ENCODE assay signal across 23 mouse cellular contexts in the genomic region with DNA sequence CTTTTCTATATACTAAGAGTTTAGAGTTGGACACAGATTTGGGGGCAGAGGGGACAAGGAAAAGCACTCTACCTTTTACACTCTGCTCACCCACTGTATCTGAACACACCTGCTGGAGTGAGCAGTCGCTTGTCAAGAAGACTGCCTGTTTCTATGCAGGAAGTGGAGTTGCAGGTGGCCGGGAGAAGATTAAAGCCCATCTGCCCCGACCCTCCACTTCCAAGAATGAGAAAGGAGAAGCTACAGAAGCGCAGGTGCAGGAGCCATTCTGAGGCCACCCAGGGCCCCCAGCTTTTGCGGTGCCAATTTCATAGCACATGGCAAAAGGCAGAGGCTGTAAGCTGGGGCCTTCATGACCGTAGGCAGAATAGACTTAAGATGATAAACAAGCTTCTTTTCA.
DNase-seq lines count a peak whose midpoint lies in the region; ATAC-seq and TF ChIP-seq lines count a peak whose summit lies in the region.
"Had no signal": no experiment of that assay in that cellular context is flagged by ENCODE, and none has a peak within 500 bp of the region (broad histone marks: within the 10 kb centered on the region; RNA-seq: fewer than 3 reads in every experiment).

No protein-coding gene starts in this region.

- H3K9me3 ChIP-seq in MEL (replicated peaks; ENCODE audit: insufficient read depth, low read length): no peaks in the 10 kb centered on the region
- H3K9me3 ChIP-seq in midbrain, embryonic 16.5 days (replicated peaks; ENCODE audit: control insufficient read depth, low read length, poor library complexity, severe bottlenecking): no peaks in the 10 kb centered on the region
- H3K9me3 ChIP-seq: embryonic facial prominence, embryonic 12.5 days; embryonic facial prominence, embryonic 15.5 days; heart, embryonic 13.5 days; hindbrain, embryonic 13.5 days had no signal

- no peak for TF ChIP-seq RAD21 in MEL (IDR thresholded peaks at IDR 0.05; ENCODE audit: low read depth, low read length)

- no peak for TF ChIP-seq POLR2A in MEL (IDR thresholded peaks at IDR 0.05; ENCODE audit: control insufficient read depth in 1 of 2, insufficient read depth in 1 of 2, low read depth in 1 of 2, low read length in 2 of 2, poor library complexity in 1 of 2)
- TF ChIP-seq POLR2A in thymus, adult 2 months (IDR thresholded peaks at IDR 0.05; ENCODE audit: control insufficient read depth, extremely low read depth, insufficient read depth, low read length, poor library complexity): no peak

- H3K9ac ChIP-seq in MEL (ENCODE audit: control insufficient read depth, low read depth, low read length, poor library complexity, severe bottlenecking): no peak overlapping the region
- H3K9ac ChIP-seq in midbrain, embryonic 16.5 days (ENCODE audit: low read depth, low read length): no peak overlapping the region
- H3K9ac ChIP-seq: embryonic facial prominence, embryonic 12.5 days; embryonic facial prominence, embryonic 15.5 days; forebrain, postnatal 0 days; heart, embryonic 13.5 days; hindbrain, embryonic 13.5 days had no signal

- no peaks in the 10 kb centered on the region for H3K27me3 ChIP-seq in MEL (ENCODE audit: control insufficient read depth in 1 of 2, insufficient read depth in 2 of 2, low read length in 2 of 2)
- no peaks in the 10 kb centered on the region for H3K27me3 ChIP-seq in thymus, adult 2 months (ENCODE audit: control insufficient read depth, insufficient read depth, low read length)
- H3K27me3 ChIP-seq in midbrain, embryonic 16.5 days (ENCODE audit: control insufficient read depth, insufficient read depth, low read depth, low read length): no peaks in the 10 kb centered on the region
- H3K27me3 ChIP-seq: hindbrain, embryonic 13.5 days had no signal

- H3K79me2 ChIP-seq in MEL (ENCODE audit: control insufficient read depth, insufficient read depth, low read length, poor library complexity): no peaks in the 10 kb centered on the region

- no peaks in the 10 kb centered on the region for H3K4me1 ChIP-seq in MEL (ENCODE audit: control insufficient read depth in 1 of 2, insufficient read depth in 2 of 2, low read length in 2 of 2)
- peaks cover 5% of the 10 kb centered on the region; the same call in 1 of the 2 replicates for H3K4me1 ChIP-seq in thymus, adult 2 months (replicated peaks; ENCODE audit: control insufficient read depth, insufficient read depth, low read length)
- no peaks in the 10 kb centered on the region for H3K4me1 ChIP-seq in midbrain, embryonic 16.5 days (ENCODE audit: control insufficient read depth, insufficient read depth, low read length)
- H3K4me1 ChIP-seq: embryonic facial prominence, embryonic 12.5 days; embryonic facial prominence, embryonic 15.5 days; heart, embryonic 13.5 days; hindbrain, embryonic 13.5 days had no signal

- H3K4me3 ChIP-seq in MEL (ENCODE audit: control insufficient read depth in 1 of 2, insufficient read depth in 1 of 2, low read depth in 2 of 2, low read length in 2 of 2): no peak overlapping the region
- H3K4me3 ChIP-seq in thymus, adult 2 months (ENCODE audit: control insufficient read depth, insufficient read depth, low read length): no peak overlapping the region
- H3K4me3 ChIP-seq in midbrain, embryonic 16.5 days (ENCODE audit: low read depth, low read length): no peak overlapping the region
- H3K4me3 ChIP-seq in left cerebral cortex, adult 2 months: no peak overlapping the region
- H3K4me3 ChIP-seq: embryonic facial prominence, embryonic 12.5 days; embryonic facial prominence, embryonic 15.5 days; heart, embryonic 13.5 days; hindbrain, embryonic 13.5 days had no signal

- DNase-seq in MEL (ENCODE audit: low read depth, low spot score): peak; percentile 42
- DNase-seq in thymus, adult 2 months: peak; percentile 39
- DNase-seq in thymus, postnatal 14 days: peak; percentile 61
- peak; percentile 42 for DNase-seq in thymus, postnatal 4 days
- no peak for DNase-seq in heart, postnatal 14 days
- DNase-seq in left cerebral cortex, adult 8-10 months (ENCODE audit: low spot score in 2 of 2): no peak
- DNase-seq in left cerebral cortex, adult 2 months (ENCODE audit: extremely low spot score in 1 of 2, low spot score in 2 of 2): no peak
- DNase-seq: adrenal gland, adult 2 months; adrenal gland, postnatal 14 days; cerebellum, adult 11 months; cerebellum, adult 2 months; cerebellum, adult 9-11 months; cerebellum, postnatal 25 days; forebrain, postnatal 0 days; gastrocnemius, postnatal 25 days; heart, adult 18-20 months had no signal

- H3K27ac ChIP-seq in MEL (ENCODE audit: control insufficient read depth, low read depth, low read length): no peak overlapping the region
- H3K27ac ChIP-seq in thymus, adult 2 months (ENCODE audit: control insufficient read depth, insufficient read depth, low read length): peak overlapping the region; percentile 51; the same call in 1 of the 2 replicates
- H3K27ac ChIP-seq in midbrain, embryonic 16.5 days (ENCODE audit: low read length): no peak overlapping the region
- no peak overlapping the region for H3K27ac ChIP-seq in left cerebral cortex, adult 2 months
- H3K27ac ChIP-seq: embryonic facial prominence, embryonic 12.5 days; embryonic facial prominence, embryonic 15.5 days; heart, embryonic 13.5 days; hindbrain, embryonic 13.5 days had no signal

- peak in 1 of 2 experiments; percentile 32; a peak in 2 of 4 replicates for TF ChIP-seq EP300 in MEL (IDR thresholded peaks at IDR 0.05; ENCODE audit: low read depth in 1 of 2, low read length in 2 of 2)

- H3K4me2 ChIP-seq in midbrain, embryonic 16.5 days (ENCODE audit: low read length): no peak overlapping the region
- H3K4me2 ChIP-seq: embryonic facial prominence, embryonic 12.5 days; embryonic facial prominence, embryonic 15.5 days; heart, embryonic 13.5 days; hindbrain, embryonic 13.5 days had no signal

- H3K36me3 ChIP-seq in MEL (ENCODE audit: control insufficient read depth in 1 of 2, insufficient read depth in 2 of 2, low read length in 2 of 2): no peaks in the 10 kb centered on the region
- H3K36me3 ChIP-seq in thymus, adult 2 months (ENCODE audit: control insufficient read depth, insufficient read depth, low read length): no peaks in the 10 kb centered on the region
- no peaks in the 10 kb centered on the region for H3K36me3 ChIP-seq in midbrain, embryonic 16.5 days (ENCODE audit: control insufficient read depth, insufficient read depth, low read length)
- H3K36me3 ChIP-seq: embryonic facial prominence, embryonic 12.5 days; embryonic facial prominence, embryonic 15.5 days; heart, embryonic 13.5 days; hindbrain, embryonic 13.5 days had no signal

- 14% methylated on average over 6 of the region's 6 CpGs for WGBS in thymus, adult 2 months
- WGBS in midbrain, embryonic 16.5 days: 86% methylated on average over 6 of the region's 6 CpGs

- intact Hi-C loops in heart, postnatal 14 days (cut with DNase I): no loop called here
- intact Hi-C loops in left cerebral cortex, adult 2 months (cut with DNase I): no loop called here

- no peak for TF ChIP-seq CTCF in MEL (IDR thresholded peaks at IDR 0.05 in 2 of 3, conservative IDR thresholded peaks at IDR 0.05 in 1 of 3; ENCODE audit: control insufficient read depth in 1 of 3, insufficient read depth in 1 of 3, low read depth in 2 of 3, low read length in 3 of 3, poor library complexity in 1 of 3, severe bottlenecking in 1 of 3)
- TF ChIP-seq CTCF in thymus, adult 2 months (IDR thresholded peaks at IDR 0.05; ENCODE audit: borderline replicate concordance, control insufficient read depth, extremely low read depth, insufficient read depth, low read length, poor library complexity): no peak
- no peak for TF ChIP-seq CTCF in left cerebral cortex, adult 2 months (IDR thresholded peaks at IDR 0.05)

- no peak for ATAC-seq in midbrain, embryonic 16.5 days
- ATAC-seq: forebrain, embryonic 14.5 days; forebrain, postnatal 0 days; hindbrain, embryonic 16.5 days had no signal

TF ChIP-seq in MEL, 35 proteins besides CTCF, POLR2A, EP300 and RAD21:
- TF ChIP-seq TAL1 (IDR thresholded peaks at IDR 0.05; ENCODE audit: low read length) (peak; percentile 55), TCF12 (IDR thresholded peaks at IDR 0.05; ENCODE audit: low read depth, low read length) (0 out of 2 replicates have a peak, but pooled peaks have one; percentile 56), KAT2A (conservative IDR thresholded peaks at IDR 0.05; ENCODE audit: low read depth, low read length) (no peak)

Comparison
In these comparisons a context has a peak if more than half of its experiments do, and no peak if none do; other contexts are left out.
1. DNase-seq: peak in MEL (single experiment), thymus, adult 2 months (single experiment), thymus, postnatal 14 days (single experiment) and thymus, postnatal 4 days (single experiment); none in heart, postnatal 14 days (0 of 2), left cerebral cortex, adult 8-10 months (0 of 2) and left cerebral cortex, adult 2 months (0 of 2).